Mouse (Mus musculus): ENCODE measurements around the gene Gjd3. TPM values are rescaled to one million over a fixed set of nuclear protein-coding genes. Genes with fewer than 3 reads are reported as not detected.

Gjd3 gene
- total and polyA plus RNA-seq, 3 experiments, result not detected

DNA sequence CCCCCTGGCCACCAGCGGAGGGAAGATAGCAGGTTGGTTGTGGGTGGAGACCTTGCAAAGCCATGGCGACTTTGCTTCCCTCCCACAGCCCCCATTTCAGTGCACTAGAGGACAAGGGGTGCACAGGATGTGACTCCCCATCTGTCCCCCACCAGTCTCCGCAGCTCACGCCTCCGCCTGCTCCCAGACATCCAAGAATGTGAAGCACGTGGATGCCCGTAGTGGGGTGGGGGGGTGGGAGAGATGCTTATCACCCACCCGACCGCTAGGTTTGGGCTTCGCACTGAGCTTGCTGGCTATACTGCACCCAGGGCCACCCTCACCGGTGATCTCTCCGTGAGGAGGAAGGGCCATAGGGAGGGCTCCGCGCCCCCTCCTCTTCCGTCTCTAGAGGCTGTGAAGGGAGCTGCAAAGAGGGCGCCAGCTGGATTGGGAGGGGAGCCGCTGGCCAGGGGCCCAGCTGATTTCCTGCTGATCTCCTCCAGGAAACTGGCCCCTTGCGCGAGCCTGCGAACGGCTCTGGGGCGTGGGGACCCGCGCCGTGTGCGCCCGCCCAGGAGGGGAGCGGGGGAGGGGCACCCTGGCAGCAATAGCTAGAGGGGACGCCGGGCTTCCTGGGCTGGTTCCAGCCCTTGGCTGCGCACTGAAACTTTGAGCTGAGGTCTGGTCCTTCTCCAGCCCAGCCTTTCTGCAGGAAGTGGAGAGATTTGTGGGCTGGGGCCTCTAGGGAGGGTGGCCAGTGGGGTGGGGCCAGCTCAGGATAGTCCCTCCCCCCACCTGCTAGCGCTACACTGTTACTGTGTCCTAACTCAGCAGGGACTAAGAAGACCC, 19.4 kb downstream of the Gjd3 start:
- TF ChIP-seq USF2 (IDR thresholded peaks at IDR 0.05; ENCODE audit: borderline replicate concordance in 1 of 2, insufficient read depth in 1 of 2, low read depth in 1 of 2, low read length in 2 of 2) (no peak), MEF2A (IDR thresholded peaks at IDR 0.05; ENCODE audit: extremely low read depth, insufficient replicate concordance, low read depth, low read length, poor library complexity, severe bottlenecking) (no peak), ETS1 (IDR thresholded peaks at IDR 0.05; ENCODE audit: low read depth, low read length) (peak; percentile 25; the same call in 1 of the 2 replicates), TCF12 (IDR thresholded peaks at IDR 0.05; ENCODE audit: low read depth, low read length) (no peak), CTCF (IDR thresholded peaks at IDR 0.05 in 2 of 3, conservative IDR thresholded peaks at IDR 0.05 in 1 of 3; ENCODE audit: control insufficient read depth in 1 of 3, insufficient read depth in 1 of 3, low read depth in 2 of 3, low read length in 3 of 3, poor library complexity in 1 of 3, severe bottlenecking in 1 of 3) (no peak), CHD2 (IDR thresholded peaks at IDR 0.05; ENCODE audit: low read length) (no peak), BHLHE40 (IDR thresholded peaks at IDR 0.05; ENCODE audit: borderline replicate concordance, low read depth, low read length) (no peak)
- Histone ChIP-seq H3K4me3 (ENCODE audit: control insufficient read depth in 1 of 2, insufficient read depth in 1 of 2, low read depth in 2 of 2, low read length in 2 of 2) (peak overlapping the region; percentile 36 to 38; a peak in 3 of 4 replicates), H3K9me3 (replicated peaks; ENCODE audit: insufficient read depth, low read length) (no peaks in the 10 kb centered on the region), H3K27ac (ENCODE audit: control insufficient read depth, low read depth, low read length) (no peak overlapping the region), H3K4me1 (ENCODE audit: control insufficient read depth in 1 of 2, insufficient read depth in 2 of 2, low read length in 2 of 2) (peaks cover 3 to 30% of the 10 kb centered on the region in 2 experiments), H3K79me2 (ENCODE audit: control insufficient read depth, insufficient read depth, low read length, poor library complexity) (peaks cover 3% of the 10 kb centered on the region), H3K27me3 (ENCODE audit: control insufficient read depth in 1 of 2, insufficient read depth in 2 of 2, low read length in 2 of 2) (no peaks in the 10 kb centered on the region), H3K36me3 (ENCODE audit: control insufficient read depth in 1 of 2, insufficient read depth in 2 of 2, low read length in 2 of 2) (peaks cover 0 to 18% of the 10 kb centered on the region in 2 experiments; a peak in 2 of 4 replicates), H3K9ac (ENCODE audit: control insufficient read depth, low read depth, low read length, poor library complexity, severe bottlenecking) (peak overlapping the region; percentile 55)
- peak; percentile 60 for DNase-seq (ENCODE audit: low read depth, low spot score)

DNA sequence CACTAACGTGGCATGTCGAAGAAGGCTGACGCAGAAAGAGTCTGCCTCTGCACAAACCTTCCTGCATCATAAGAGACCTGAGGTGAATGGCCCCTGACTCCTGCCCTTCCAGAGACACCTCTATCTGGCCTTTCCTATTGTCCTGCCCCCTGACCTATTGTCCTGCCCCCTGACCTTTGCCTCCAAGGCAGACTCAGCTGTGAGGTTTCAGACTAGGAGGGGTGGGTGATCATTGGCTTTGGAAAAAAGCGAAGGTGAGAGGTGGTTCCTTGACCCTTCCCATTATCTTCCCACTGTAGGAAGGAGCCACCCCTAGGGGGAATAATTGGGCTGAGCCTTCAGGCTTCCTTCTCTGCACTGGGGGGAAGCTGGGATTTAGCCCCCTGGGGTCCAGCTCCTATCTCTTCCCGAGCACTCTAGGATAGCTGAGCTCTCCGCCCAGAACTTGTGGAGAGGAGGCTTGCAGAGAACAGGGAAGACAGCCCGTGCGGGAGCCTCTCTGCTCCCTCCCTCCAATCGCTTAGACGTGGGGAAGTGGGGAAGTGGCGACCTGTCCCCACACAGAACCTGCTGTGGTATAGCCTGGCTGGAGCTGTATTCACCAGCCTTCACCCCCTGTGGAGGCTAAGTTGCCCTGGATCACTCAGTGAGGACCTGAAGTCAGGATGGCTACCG, 20.3 kb downstream of the Gjd3 start:
- TF ChIP-seq MXI1 (IDR thresholded peaks at IDR 0.05; ENCODE audit: low read depth, low read length) (peak; percentile 13; the same call in 1 of the 2 replicates), MAZ (IDR thresholded peaks at IDR 0.05; ENCODE audit: low read depth, low read length) (no peak), MAFK (IDR thresholded peaks at IDR 0.05; ENCODE audit: borderline replicate concordance, low read depth, low read length) (no peak), RCOR1 (IDR thresholded peaks at IDR 0.05; ENCODE audit: low read depth, low read length) (no peak), GATA1 (IDR thresholded peaks at IDR 0.05; ENCODE audit: low read depth, low read length) (no peak)
- H3K4me1 ChIP-seq (ENCODE audit: control insufficient read depth in 1 of 2, insufficient read depth in 2 of 2, low read length in 2 of 2), result peaks cover 3 to 30% of the 10 kb centered on the region in 2 experiments
- no peak overlapping the region for H3K9ac ChIP-seq (ENCODE audit: control insufficient read depth, low read depth, low read length, poor library complexity, severe bottlenecking)
- no peak for DNase-seq (ENCODE audit: low read depth, low spot score)
- H3K4me3 ChIP-seq (ENCODE audit: control insufficient read depth in 1 of 2, insufficient read depth in 1 of 2, low read depth in 2 of 2, low read length in 2 of 2), result no peak overlapping the region
- peaks cover 0 to 18% of the 10 kb centered on the region in 2 experiments; a peak in 2 of 4 replicates for H3K36me3 ChIP-seq (ENCODE audit: control insufficient read depth in 1 of 2, insufficient read depth in 2 of 2, low read length in 2 of 2)
- no peaks in the 10 kb centered on the region for H3K9me3 ChIP-seq (replicated peaks; ENCODE audit: insufficient read depth, low read length)
- H3K27ac ChIP-seq (ENCODE audit: control insufficient read depth, low read depth, low read length), result no peak overlapping the region
- no peaks in the 10 kb centered on the region for H3K27me3 ChIP-seq (ENCODE audit: control insufficient read depth in 1 of 2, insufficient read depth in 2 of 2, low read length in 2 of 2)
- peaks cover 3% of the 10 kb centered on the region for H3K79me2 ChIP-seq (ENCODE audit: control insufficient read depth, insufficient read depth, low read length, poor library complexity)

Data from MEL (cell line).